Mouse (Mus musculus) midbrain, embryonic 16.5 days (tissue): ENCODE measurements around the gene Rgs16. TPM values are rescaled to one million over a fixed set of nuclear protein-coding genes. Genes with fewer than 3 reads are reported as not detected.

Experiments
- ATAC-seq: fragments of 200-750 bp; cut with Nextera tagmentation; 2 replicates; pipeline ENCODE4 v1.8.0; 2017; ENCODE audit warnings: moderate TSS enrichment
- H3K27ac ChIP-seq: fragments of 300-500 bp; sonication (generic); 2 replicates; pipeline ENCODE4 v1.5.1; 2014; ENCODE audit warnings: mild to moderate bottlenecking, low read length, mixed read lengths
- H3K27me3 ChIP-seq: fragments of 300-500 bp; sonication (generic); 2 replicates; pipeline ENCODE4 v1.6.1; 2014; ENCODE audit warnings: low read depth, low read length, mixed read lengths; ENCODE audit not compliant: control insufficient read depth, insufficient read depth
- H3K36me3 ChIP-seq: fragments of 300-500 bp; sonication (generic); 2 replicates; pipeline ENCODE4 v1.6.1; 2014; ENCODE audit warnings: mild to moderate bottlenecking, low read length, moderate library complexity, mixed read lengths; ENCODE audit not compliant: control insufficient read depth, insufficient read depth
- H3K4me1 ChIP-seq: fragments of 300-500 bp; sonication (generic); 2 replicates; pipeline ENCODE4 v1.6.1; 2014; ENCODE audit warnings: mild to moderate bottlenecking, low read length, mixed read lengths; ENCODE audit not compliant: control insufficient read depth, insufficient read depth
- H3K4me2 ChIP-seq: fragments of 300-500 bp; sonication (generic); 2 replicates; pipeline ENCODE4 v1.6.1; 2014; ENCODE audit warnings: mild to moderate bottlenecking, low read length, mixed read lengths
- H3K4me3 ChIP-seq: fragments of 300-500 bp; sonication (generic); 2 replicates; pipeline ENCODE4 v1.5.1; 2014; ENCODE audit warnings: low read depth, mild to moderate bottlenecking, low read length, moderate library complexity, mixed read lengths
- H3K9ac ChIP-seq: fragments of 300-500 bp; sonication (generic); 2 replicates; pipeline ENCODE4 v1.6.1; 2014; ENCODE audit warnings: low read depth, low read length, mixed read lengths
- H3K9me3 ChIP-seq: fragments of 300-500 bp; sonication (generic); replicated peaks from 2 replicates; pipeline ENCODE4 v1.6.1; 2014; ENCODE audit warnings: mild to moderate bottlenecking, low read length, mixed read lengths; ENCODE audit not compliant: control insufficient read depth, poor library complexity, severe bottlenecking
- WGBS: fragments of 180-500 bp; shearing (Covaris S2); extraction: QIAGEN DNeasy Blood & Tissue Kit; methylation state at CpG from one replicate; pipeline ENCODE4 v1.1.7; 2014; 5-methylcytosine and 5-hydroxymethylcytosine counted together
- polyA plus RNA-seq: library from polyadenylated mRNA; unstranded; fragments of >200 nt; fragmentation: Nextera tagmentation; extraction: Ambion mirVana; gene quantifications from 2 replicates; pipeline ENCODE4 v1.2.1, GENCODE M21; 2015

The Rgs16 gene
- polyA plus RNA-seq, 1 experiment from 2014 or later: 21.8 TPM

DNA sequence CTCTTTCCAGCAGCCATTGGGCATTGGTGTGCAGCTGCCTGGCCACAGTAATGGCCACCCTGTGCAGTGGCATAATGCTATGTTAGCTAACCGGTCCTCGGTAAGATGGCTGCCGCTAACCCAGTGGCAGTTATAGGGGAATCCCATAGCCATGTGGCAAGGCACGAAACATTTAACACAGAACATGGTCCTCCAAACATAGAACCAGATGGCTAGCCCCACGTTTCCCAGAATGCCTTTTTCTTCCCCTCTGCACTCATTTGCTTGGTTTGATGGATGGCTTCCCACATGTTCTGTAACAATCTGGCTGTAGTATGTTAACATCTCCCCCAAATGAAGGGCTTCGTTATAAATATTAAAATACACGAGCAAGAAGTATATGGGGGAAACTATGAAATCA lies 36.1 kb downstream of the Rgs16 start:
- Histone ChIP-seq H3K36me3 (no peaks in the 10 kb centered on the region), H3K9me3 (no peaks in the 10 kb centered on the region), H3K27me3 (no peaks in the 10 kb centered on the region), H3K4me1 (no peaks in the 10 kb centered on the region), H3K9ac (no peak overlapping the region), H3K27ac (no peak overlapping the region), H3K4me2 (no peak overlapping the region), H3K4me3 (no peak overlapping the region)
- WGBS: 89% methylated on average over 7 of the region's 7 CpGs
- no peak for ATAC-seq

DNA sequence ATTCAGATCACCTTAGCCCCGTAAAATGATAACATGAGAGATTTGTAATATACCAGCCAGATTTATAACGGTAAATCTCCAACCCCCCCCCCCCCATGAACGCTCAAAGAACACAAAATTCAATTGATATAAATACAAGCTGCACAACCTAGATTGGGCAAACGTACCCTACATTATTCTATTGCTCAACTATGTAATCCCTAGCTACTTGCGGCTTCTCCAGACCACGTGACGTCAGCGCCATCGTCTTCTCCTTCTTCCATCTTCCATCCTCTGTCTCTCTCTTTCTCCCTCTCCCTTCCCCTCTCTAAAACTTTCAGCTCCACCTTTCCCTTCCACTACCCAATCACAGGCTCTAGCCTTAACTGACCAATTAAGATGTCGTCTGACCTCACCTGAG lies 38.1 kb downstream of the Rgs16 start:
- H3K4me3 ChIP-seq: no peak overlapping the region
- H3K27ac ChIP-seq: no peak overlapping the region
- no peaks in the 10 kb centered on the region for H3K9me3 ChIP-seq
- no peak overlapping the region for H3K9ac ChIP-seq
- no peaks in the 10 kb centered on the region for H3K27me3 ChIP-seq
- whole genome bisulfite sequencing: 89% methylated on average over 10 of the region's 10 CpGs
- H3K4me2 ChIP-seq: no peak overlapping the region
- no peaks in the 10 kb centered on the region for H3K36me3 ChIP-seq
- H3K4me1 ChIP-seq: no peaks in the 10 kb centered on the region
- ATAC-seq: no peak

- Histone ChIP-seq H3K27ac (no peak overlapping the region), H3K4me2 (no peak overlapping the region), H3K9me3 (no peaks in the 10 kb centered on the region), H3K27me3 (no peaks in the 10 kb centered on the region), H3K4me1 (no peaks in the 10 kb centered on the region), H3K36me3 (no peaks in the 10 kb centered on the region), H3K4me3 (no peak overlapping the region), H3K9ac (no peak overlapping the region)
- 35% methylated on average over 1 of the region's 1 CpGs for WGBS
- ATAC-seq: no peak
Observed at GRCm38 (mm10) chr1:153783339-153783738, 43.2 kb downstream of the Rgs16 start.

DNA sequence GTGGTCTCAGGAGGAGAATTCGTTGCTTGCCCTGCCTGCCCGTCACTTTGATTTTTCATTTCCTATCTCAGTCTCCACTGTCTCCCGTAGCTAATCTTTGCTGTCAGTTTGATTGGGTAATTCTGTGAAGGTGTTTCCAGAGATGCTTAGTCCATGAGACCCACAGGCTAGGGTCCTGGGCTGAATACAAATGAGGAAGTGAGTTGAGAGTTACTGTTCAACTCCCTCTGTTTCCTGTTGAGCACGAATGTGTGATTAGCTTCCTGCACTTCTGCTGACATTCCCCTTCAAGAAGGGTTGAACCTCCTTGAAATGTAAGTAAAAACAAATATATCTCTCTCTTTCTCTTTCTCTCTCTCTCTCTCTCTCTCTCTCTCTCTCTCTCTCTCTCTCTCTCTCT lies 45.5 kb downstream of the Rgs16 start:
- Histone ChIP-seq H3K27ac (no peak overlapping the region), H3K36me3 (no peaks in the 10 kb centered on the region), H3K9ac (no peak overlapping the region), H3K4me1 (no peaks in the 10 kb centered on the region), H3K27me3 (no peaks in the 10 kb centered on the region), H3K9me3 (no peaks in the 10 kb centered on the region), H3K4me3 (no peak overlapping the region), H3K4me2 (no peak overlapping the region)
- WGBS: 68% methylated on average over 4 of the region's 4 CpGs
- no peak for ATAC-seq

- Histone ChIP-seq H3K4me3 (no peak overlapping the region), H3K36me3 (no peaks in the 10 kb centered on the region), H3K4me1 (no peaks in the 10 kb centered on the region), H3K27me3 (no peaks in the 10 kb centered on the region), H3K27ac (no peak overlapping the region), H3K4me2 (no peak overlapping the region), H3K9me3 (no peaks in the 10 kb centered on the region), H3K9ac (no peak overlapping the region)
- WGBS: 57% methylated on average over 2 of the region's 2 CpGs
- ATAC-seq: no peak
Observed at GRCm38 (mm10) chr1:153790708-153791107, 50.6 kb downstream of the Rgs16 start.

DNA sequence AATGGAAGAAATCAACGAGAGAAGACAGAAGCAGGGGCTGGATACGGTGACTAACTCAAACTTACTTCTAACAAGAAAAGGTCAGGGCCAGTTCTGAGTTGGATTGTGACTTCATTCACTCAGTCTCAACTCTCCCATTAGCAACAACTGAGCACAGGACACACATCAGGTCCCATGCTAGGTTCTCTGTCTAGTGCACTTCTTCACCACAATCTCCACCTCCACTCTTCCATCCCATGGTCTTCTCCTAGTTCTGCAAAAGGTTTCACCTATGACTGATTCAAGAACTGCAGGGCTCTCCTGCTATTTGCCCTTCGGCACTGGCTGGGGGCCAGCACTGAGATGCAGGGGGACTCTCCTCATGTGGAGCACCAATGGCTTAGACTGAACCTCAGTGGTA lies 54.1 kb downstream of the Rgs16 start:
- no peak overlapping the region for H3K4me2 ChIP-seq
- H3K9ac ChIP-seq: no peak overlapping the region
- H3K27me3 ChIP-seq: no peaks in the 10 kb centered on the region
- ATAC-seq: no peak
- H3K27ac ChIP-seq: no peak overlapping the region
- H3K36me3 ChIP-seq: no peaks in the 10 kb centered on the region
- no peaks in the 10 kb centered on the region for H3K4me1 ChIP-seq
- 91% methylated on average over 3 of the region's 3 CpGs for WGBS
- H3K4me3 ChIP-seq: no peak overlapping the region
- H3K9me3 ChIP-seq: no peaks in the 10 kb centered on the region

Other genes starting within 250 kb of the Rgs16 start
- gene Npl, start 190.3 kb upstream of the Rgs16 start, polyA plus RNA-seq: 11.2 and 13.3 TPM in 2 replicates
- 47.1 and 49.1 TPM in 2 replicates for gene Rgs8, start 87.3 kb upstream of the Rgs16 start, polyA plus RNA-seq
- 36.2 and 45.6 TPM in 2 replicates for gene Rnasel, start 9.1 kb downstream of the Rgs16 start, polyA plus RNA-seq
- 0.10 and 0.19 TPM in 2 replicates for gene Rgsl1, start 103.8 kb downstream of the Rgs16 start, polyA plus RNA-seq
- gene Teddm1b, start 134.0 kb downstream of the Rgs16 start, polyA plus RNA-seq: 0.28 and 0.35 TPM in 2 replicates
- gene Teddm1a, start 151.4 kb downstream of the Rgs16 start, polyA plus RNA-seq: not detected in 2 replicates
- 145 and 159 TPM in 2 replicates for gene Glul, start 159.6 kb downstream of the Rgs16 start, polyA plus RNA-seq
- 0.96 and 1.3 TPM in 2 replicates for gene Teddm2, start 159.9 kb downstream of the Rgs16 start, polyA plus RNA-seq